Mouse (Mus musculus) stomach, embryonic 14.5 days (tissue): ENCODE measurements around the gene Aloxe3. TPM values are rescaled to one million over a fixed set of nuclear protein-coding genes. Genes with fewer than 3 reads are reported as not detected.

Experiments
- ATAC-seq: fragments of 200-750 bp; cut with Nextera tagmentation; 2 replicates; pipeline ENCODE4 v1.8.0; 2017; ENCODE audit warnings: low read depth, moderate TSS enrichment; ENCODE audit not compliant: insufficient number of reproducible peaks, insufficient read depth, low FRiP score
- H3K27ac ChIP-seq: fragments of 300-500 bp; sonication (generic); 2 replicates; pipeline ENCODE4 v1.5.1; 2014; ENCODE audit warnings: mild to moderate bottlenecking, low read length, moderate library complexity, mixed read lengths
- H3K27me3 ChIP-seq: fragments of 300-500 bp; sonication (generic); 2 replicates; pipeline ENCODE4 v1.6.1; 2014; ENCODE audit warnings: low read length, control low read depth, mixed read lengths; ENCODE audit not compliant: control insufficient read depth, insufficient read depth
- H3K36me3 ChIP-seq: fragments of 300-500 bp; sonication (generic); 2 replicates; pipeline ENCODE4 v1.6.1; 2014; ENCODE audit warnings: mild to moderate bottlenecking, control low read depth, low read length, moderate library complexity, mixed read lengths; ENCODE audit not compliant: control insufficient read depth, insufficient read depth
- H3K4me1 ChIP-seq: fragments of 300-500 bp; sonication (generic); 2 replicates; pipeline ENCODE4 v1.6.1; 2014; ENCODE audit warnings: low read length, control low read depth, mixed read lengths; ENCODE audit not compliant: control insufficient read depth, insufficient read depth
- H3K4me2 ChIP-seq: fragments of 300-500 bp; sonication (generic); replicated peaks from 2 replicates; pipeline ENCODE4 v1.6.1; 2014; ENCODE audit warnings: low read depth, low read length, control low read depth
- H3K4me3 ChIP-seq: fragments of 300-500 bp; sonication (generic); 2 replicates; pipeline ENCODE4 v1.5.1; 2014; ENCODE audit warnings: low read depth, low read length, control low read depth
- H3K9ac ChIP-seq: fragments of 300-500 bp; sonication (generic); replicated peaks from 2 replicates; pipeline ENCODE4 v1.6.1; 2014; ENCODE audit warnings: low read depth, mild to moderate bottlenecking, control low read depth, low read length, moderate library complexity, mixed read lengths
- H3K9me3 ChIP-seq: fragments of 300-500 bp; sonication (generic); 2 replicates; pipeline ENCODE4 v1.6.1; 2016; ENCODE audit warnings: low read depth, low read length, control low read depth; ENCODE audit not compliant: control insufficient read depth
- WGBS: fragments of 180-500 bp; shearing (Covaris S2); extraction: QIAGEN DNeasy Blood & Tissue Kit; methylation state at CpG from one replicate; pipeline ENCODE4 v1.1.7; 2014; 5-methylcytosine and 5-hydroxymethylcytosine counted together
- polyA plus RNA-seq: library from polyadenylated mRNA; unstranded; fragments of >200 nt; fragmentation: Nextera tagmentation; extraction: Ambion mirVana; gene quantifications from 2 replicates; pipeline ENCODE4 v1.2.1, GENCODE M21; 2014

Aloxe3 gene
- polyA plus RNA-seq, 1 experiment from 2014 or later: 0.29 TPM

DNA sequence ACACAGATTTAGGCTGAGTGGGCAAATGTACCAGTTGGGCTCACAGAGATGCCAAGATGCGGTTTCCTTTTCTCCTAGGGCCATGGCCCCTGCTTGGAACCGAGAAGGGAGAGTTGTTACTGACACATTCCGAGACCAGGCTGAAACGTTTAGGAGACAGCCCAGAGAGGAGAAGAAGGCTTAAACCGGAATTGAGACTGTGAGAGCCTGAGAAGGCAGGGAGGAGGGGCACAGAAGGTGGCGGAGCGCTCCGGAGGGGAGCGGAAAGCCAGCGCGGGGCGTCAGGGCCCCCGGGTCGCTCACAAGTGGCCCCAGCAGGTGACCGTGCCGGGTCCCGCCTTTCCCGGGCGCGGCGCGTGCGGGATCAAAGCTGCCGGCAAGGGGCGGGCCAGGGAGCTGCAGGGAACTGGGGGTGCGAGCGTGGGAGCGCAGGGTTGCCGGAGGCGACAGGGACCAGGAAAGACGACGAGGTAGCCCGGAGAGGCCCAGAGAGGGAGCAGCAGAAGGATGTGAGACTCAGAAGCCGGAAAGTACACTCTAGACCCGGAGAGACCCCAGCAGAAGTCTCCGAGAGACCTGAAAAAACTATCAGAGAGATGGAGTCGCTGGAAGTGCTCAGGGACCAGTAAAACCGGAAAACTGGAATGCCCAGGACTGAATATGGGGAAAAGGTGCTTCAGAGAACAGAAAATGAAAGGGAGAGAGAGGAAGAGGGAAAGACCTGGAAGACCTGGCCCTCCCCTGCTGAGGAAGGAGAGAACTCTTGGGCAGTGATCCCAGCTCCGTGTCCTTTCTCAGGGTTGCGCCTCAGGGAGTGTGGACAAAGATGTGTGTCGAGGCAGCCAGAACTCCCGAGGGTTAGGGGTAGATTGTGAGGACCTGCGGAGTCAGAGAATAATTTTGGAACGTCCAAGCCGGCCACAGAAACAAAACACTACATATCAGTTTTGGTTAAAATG is 7.7 kb upstream of the Aloxe3 start:
- peak overlapping the region; percentile 71 for H3K4me3 ChIP-seq
- H3K4me2 ChIP-seq: peak overlapping the region; percentile 94
- peaks cover 17% of the 10 kb centered on the region for H3K4me1 ChIP-seq
- under 1% methylated on average over 45 of the region's 45 CpGs for WGBS
- peak; percentile 26; the same call in 1 of the 2 replicates for ATAC-seq
- H3K9ac ChIP-seq: peak overlapping the region; percentile 54
- H3K36me3 ChIP-seq: no peaks in the 10 kb centered on the region
- H3K27ac ChIP-seq: peak overlapping the region; percentile 62
- H3K27me3 ChIP-seq: no peaks in the 10 kb centered on the region
- no peaks in the 10 kb centered on the region for H3K9me3 ChIP-seq

DNA sequence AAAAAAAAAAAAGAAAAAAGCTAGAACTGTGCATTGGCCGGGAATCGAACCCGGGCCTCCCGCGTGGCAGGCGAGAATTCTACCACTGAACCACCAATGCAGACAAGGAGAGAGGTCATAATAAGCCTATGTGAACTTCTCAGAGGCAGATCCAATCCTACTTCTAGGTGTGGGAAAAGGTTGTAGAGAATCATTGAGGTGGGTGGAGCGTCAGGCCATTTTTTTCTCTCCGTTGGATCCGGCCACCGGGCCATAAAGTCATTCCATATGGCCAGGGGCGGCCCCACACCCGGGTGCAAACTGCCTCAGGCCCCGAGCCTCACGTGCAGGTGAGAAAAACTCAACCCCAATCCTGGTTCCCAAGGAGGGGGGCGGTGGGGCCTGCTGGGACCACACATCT is 6.9 kb upstream of the Aloxe3 start:
- Histone ChIP-seq H3K4me3 (peak overlapping the region; percentile 71), H3K36me3 (no peaks in the 10 kb centered on the region), H3K27me3 (no peaks in the 10 kb centered on the region), H3K4me1 (peaks cover 17% of the 10 kb centered on the region), H3K9ac (no peak overlapping the region), H3K9me3 (no peaks in the 10 kb centered on the region), H3K27ac (no peak overlapping the region; the same call in 1 of the 2 replicates), H3K4me2 (peak overlapping the region; percentile 94)
- no peak for ATAC-seq
- WGBS: 1% methylated on average over 15 of the region's 15 CpGs

DNA sequence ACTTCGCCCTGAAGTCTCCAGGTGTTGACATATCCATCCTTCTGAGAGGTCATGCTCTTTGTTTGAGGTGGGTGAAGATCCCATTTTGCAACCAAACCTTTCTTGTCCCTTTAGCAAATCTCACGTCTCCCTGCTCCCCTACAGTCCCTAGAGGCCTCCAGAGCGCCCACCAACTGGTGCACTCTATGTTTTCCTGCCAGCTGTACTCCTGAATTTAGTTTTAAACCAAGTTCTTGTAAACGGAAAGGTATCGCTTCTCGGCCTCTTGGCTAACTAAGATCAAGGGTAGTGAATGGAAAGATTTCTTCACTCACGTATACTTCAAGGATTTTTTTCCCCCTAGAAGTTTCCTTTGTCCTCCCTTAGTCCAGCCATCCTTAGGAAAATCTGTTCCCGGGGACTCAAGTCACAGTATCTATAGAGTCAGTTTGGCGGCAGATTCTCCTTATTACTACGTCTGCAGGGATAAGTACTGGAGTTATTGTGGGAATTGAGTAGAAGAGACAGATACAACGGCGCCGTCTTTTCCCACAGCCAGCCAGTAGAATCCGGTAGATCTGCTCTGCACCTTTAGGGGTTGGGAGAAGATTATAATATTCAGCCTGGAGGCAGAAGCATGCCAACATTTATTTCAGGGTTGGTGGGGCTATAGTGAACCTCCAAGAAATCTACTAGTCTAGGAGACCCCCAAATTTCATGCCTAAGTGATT is 6.1 kb upstream of the Aloxe3 start:
- peak overlapping the region; percentile 94 for H3K4me2 ChIP-seq
- H3K9ac ChIP-seq: no peak overlapping the region
- no peaks in the 10 kb centered on the region for H3K27me3 ChIP-seq
- 46% methylated on average over 14 of the region's 14 CpGs for WGBS
- no peaks in the 10 kb centered on the region for H3K36me3 ChIP-seq
- H3K9me3 ChIP-seq: no peaks in the 10 kb centered on the region
- no peak overlapping the region for H3K27ac ChIP-seq
- H3K4me1 ChIP-seq: peaks cover 17% of the 10 kb centered on the region
- no peak for ATAC-seq
- H3K4me3 ChIP-seq: peak overlapping the region; percentile 70

DNA sequence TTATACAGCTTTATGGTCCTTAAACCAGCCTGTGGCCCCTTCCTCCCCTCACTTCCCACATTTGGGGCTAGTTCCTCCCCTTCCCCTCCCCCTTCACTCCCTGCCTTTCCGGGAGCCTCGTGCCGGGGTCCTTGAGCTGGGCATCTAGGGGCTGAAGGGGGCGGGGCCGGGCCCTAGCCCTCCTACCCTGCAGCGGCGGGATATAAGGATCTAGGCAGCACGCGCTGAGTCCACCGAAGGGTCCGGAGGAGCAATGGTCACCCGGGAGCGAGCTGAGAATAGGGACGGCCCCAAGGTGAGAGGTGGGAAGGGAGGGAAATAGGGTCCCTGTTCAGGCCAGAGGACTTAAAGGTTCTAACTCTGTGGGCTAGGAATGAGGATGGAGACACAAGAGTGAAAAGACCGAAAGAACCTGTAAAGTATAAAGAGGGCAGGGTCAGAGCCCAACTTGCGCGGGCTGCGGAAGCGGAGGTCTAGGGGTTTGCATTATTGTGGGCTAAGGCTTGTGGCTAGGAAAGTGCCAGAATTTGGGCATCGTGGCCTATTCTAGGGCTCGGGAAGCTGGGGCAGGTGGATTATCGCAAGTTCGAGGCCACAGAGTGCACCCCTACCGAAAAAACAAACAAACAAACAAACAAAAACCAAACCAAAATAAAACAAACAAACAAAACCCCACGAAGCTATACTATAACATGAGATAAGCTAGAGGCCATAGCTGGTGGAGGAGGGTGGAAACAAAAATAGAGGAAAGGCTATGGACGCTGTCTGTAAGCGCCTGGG is 5.3 kb upstream of the Aloxe3 start, which contains the start of gene Hes7:
TSS of gene Hes7 (plus strand) at position 184 of the 780 bp plus-strand sequence.
- WGBS: 2% methylated on average over 27 of the region's 27 CpGs
- no peaks in the 10 kb centered on the region for H3K9me3 ChIP-seq
- ATAC-seq: no peak
- no peak within 1 kb of the TSS; the same call in none of the 2 replicates for H3K9ac ChIP-seq
- no peak within 1 kb of the TSS for H3K27ac ChIP-seq
- no peaks in the 10 kb centered on the region for H3K36me3 ChIP-seq
- H3K4me1 ChIP-seq: peaks cover 17% of the 10 kb centered on the region
- no peaks in the 10 kb centered on the region for H3K27me3 ChIP-seq
- H3K4me3 ChIP-seq: peak within 1 kb of the TSS; percentile 71
- peak within 1 kb of the TSS; percentile 94 for H3K4me2 ChIP-seq

- Histone ChIP-seq H3K4me2 (peak overlapping the region; percentile 94), H3K9me3 (no peaks in the 10 kb centered on the region), H3K4me1 (peaks cover 17% of the 10 kb centered on the region), H3K4me3 (peak overlapping the region; percentile 70), H3K9ac (no peak overlapping the region; the same call in 1 of the 2 replicates), H3K36me3 (no peaks in the 10 kb centered on the region), H3K27ac (no peak overlapping the region), H3K27me3 (no peaks in the 10 kb centered on the region)
- WGBS: under 1% methylated on average over 33 of the region's 33 CpGs
- ATAC-seq: no peak
Observed at GRCm38 (mm10) chr11:69121001-69121740, 4.5 kb upstream of the Aloxe3 start.

- Histone ChIP-seq H3K4me3 (peak overlapping the region; percentile 70), H3K36me3 (no peaks in the 10 kb centered on the region), H3K9ac (peak overlapping the region; percentile 60), H3K4me2 (peak overlapping the region; percentile 94), H3K27ac (peak overlapping the region; percentile 87), H3K4me1 (peaks cover 17% of the 10 kb centered on the region), H3K27me3 (no peaks in the 10 kb centered on the region), H3K9me3 (no peaks in the 10 kb centered on the region)
- no peak for ATAC-seq
- WGBS: 2% methylated on average over 31 of the region's 32 CpGs
Observed at GRCm38 (mm10) chr11:69121741-69122335, 3.9 kb upstream of the Aloxe3 start.

GRCm38 (mm10) chr11:69122336-69122951 is 3.3 kb upstream of the Aloxe3 start, which contains the start of gene 9130213A22Rik:
9130213A22Rik (minus strand) TSS chr11:69122589.
- no peaks in the 10 kb centered on the region for H3K27me3 ChIP-seq
- peaks cover 17% of the 10 kb centered on the region for H3K4me1 ChIP-seq
- ATAC-seq: peak; percentile 70

More at GRCm38 (mm10) chr11:69122336-69122951, 3.3 kb upstream of the Aloxe3 start, which contains the start of gene 9130213A22Rik:
- Histone ChIP-seq H3K9me3 (no peaks in the 10 kb centered on the region), H3K36me3 (no peaks in the 10 kb centered on the region), H3K4me3 (peak within 1 kb of the TSS; percentile 70), H3K27ac (peak within 1 kb of the TSS; percentile 87), H3K4me2 (peak within 1 kb of the TSS; percentile 94), H3K9ac (peak within 1 kb of the TSS; percentile 60)
- under 1% methylated on average over 65 of the region's 66 CpGs for WGBS
